Mouse (Mus musculus): ENCODE data around the gene Eapp.

DNA sequence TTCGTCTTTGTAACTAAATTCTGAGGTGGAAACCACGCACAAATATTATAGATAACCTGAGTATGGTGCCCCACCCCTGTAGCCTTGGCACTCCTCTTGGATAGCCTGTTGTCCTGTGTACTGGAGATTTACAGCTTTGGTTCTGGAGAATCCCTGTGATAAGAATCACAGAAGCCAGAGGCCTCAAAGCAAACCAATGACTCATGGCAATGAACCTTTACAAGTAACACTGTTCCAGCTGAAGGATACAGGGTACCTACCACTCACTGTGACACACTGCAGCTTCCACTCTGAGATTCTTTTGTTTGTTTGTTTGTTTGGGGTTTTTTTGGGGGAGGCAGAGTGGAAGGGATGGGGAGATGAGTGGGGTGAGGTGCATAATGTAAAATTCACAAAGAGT lies 73.8 kb downstream of the Eapp start:
- TF ChIP-seq CTCF (IDR thresholded peaks at IDR 0.05; ENCODE audit: low read depth), result no peak
- no peak for TF ChIP-seq EP300 (optimal IDR thresholded peaks at IDR 0.05)

Data from stomach, postnatal 0 days (tissue).